Mouse (Mus musculus) kidney, embryonic 16.5 days (tissue): ENCODE results near the gene 9430015G10Rik. TPM values are rescaled to one million over a fixed set of nuclear protein-coding genes. Genes with fewer than 3 reads are reported as not detected.
A peak's percentile ranks its signal among the peaks of the same experiment; 100 is the strongest.

Experiments
- ATAC-seq: fragments of 200-750 bp; cut with Nextera tagmentation; 2 replicates; pipeline ENCODE4 v1.8.0; 2017; ENCODE audit warnings: moderate TSS enrichment; ENCODE audit not compliant: low FRiP score, low TSS enrichment
- H3K27ac ChIP-seq: fragments of 300-500 bp; sonication (generic); 2 replicates; pipeline ENCODE4 v1.5.1; 2014; ENCODE audit warnings: low read length
- H3K27me3 ChIP-seq: fragments of 300-500 bp; sonication (generic); 2 replicates; pipeline ENCODE4 v1.6.1; 2014; ENCODE audit warnings: low read length, control low read depth, mixed read lengths; ENCODE audit not compliant: insufficient read depth
- H3K36me3 ChIP-seq: fragments of 300-500 bp; sonication (generic); 2 replicates; pipeline ENCODE4 v1.6.1; 2014; ENCODE audit warnings: low read length, control low read depth, mixed read lengths; ENCODE audit not compliant: insufficient read depth
- H3K4me1 ChIP-seq: fragments of 300-500 bp; sonication (generic); 2 replicates; pipeline ENCODE4 v1.6.1; 2014; ENCODE audit warnings: low read length, control low read depth, mixed read lengths; ENCODE audit not compliant: insufficient read depth
- H3K4me2 ChIP-seq: fragments of 300-500 bp; sonication (generic); replicated peaks from 2 replicates; pipeline ENCODE4 v1.6.1; 2014; ENCODE audit warnings: low read depth, low read length
- H3K4me3 ChIP-seq: fragments of 300-500 bp; sonication (generic); 2 replicates; pipeline ENCODE4 v1.5.1; 2014; ENCODE audit warnings: mild to moderate bottlenecking, low read length
- H3K9ac ChIP-seq: fragments of 300-500 bp; sonication (generic); replicated peaks from 2 replicates; pipeline ENCODE4 v1.6.1; 2014; ENCODE audit warnings: low read length
- H3K9me3 ChIP-seq: fragments of 300-500 bp; sonication (generic); 2 replicates; pipeline ENCODE4 v1.6.1; 2016; ENCODE audit warnings: low read length, control low read depth
- WGBS: fragments of 180-500 bp; shearing (Covaris S2); extraction: QIAGEN DNeasy Blood & Tissue Kit; methylation state at CpG from one replicate; pipeline ENCODE4 v1.1.7; 2014; 5-methylcytosine and 5-hydroxymethylcytosine counted together
- polyA plus RNA-seq: library from polyadenylated mRNA; unstranded; fragments of >200 nt; fragmentation: Nextera tagmentation; extraction: Ambion mirVana; gene quantifications from 2 replicates; pipeline ENCODE4 v1.2.1, GENCODE M21; 2015

Gene 9430015G10Rik
- 48.3 and 48.7 TPM in 2 replicates for polyA plus RNA-seq

- Histone ChIP-seq H3K27me3 (no peaks in the 10 kb centered on the region), H3K27ac (peak within 1 kb of the TSS; percentile 96), H3K9ac (peak within 1 kb of the TSS; percentile 94), H3K4me1 (peaks cover 7% of the 10 kb centered on the region), H3K36me3 (no peaks in the 10 kb centered on the region), H3K9me3 (no peaks in the 10 kb centered on the region), H3K4me2 (peak within 1 kb of the TSS; percentile 66), H3K4me3 (peak within 1 kb of the TSS; percentile 92)
- peak; percentile 99 for ATAC-seq
- WGBS = 0% methylated on average over 60 of the region's 60 CpGs
These were observed at the start of gene 9430015G10Rik for GRCm38 (mm10) chr4:156109570-156110331. Gene 9430015G10Rik (plus strand): TSS chr4:156109982.

GRCm38 (mm10) chr4:156063861-156064509, 45.8 kb upstream of the 9430015G10Rik start:
- Histone ChIP-seq H3K4me3 (no peak overlapping the region), H3K27me3 (no peaks in the 10 kb centered on the region), H3K9me3 (no peaks in the 10 kb centered on the region), H3K4me2 (no peak overlapping the region), H3K9ac (peak overlapping the region; percentile 23; the same call in 1 of the 2 replicates), H3K4me1 (peaks cover 5% of the 10 kb centered on the region), H3K27ac (peak overlapping the region; percentile 54), H3K36me3 (no peaks in the 10 kb centered on the region)
- WGBS = 18% methylated on average over 4 of the region's 4 CpGs
- no peak for ATAC-seq

GRCm38 (mm10) chr4:156064510-156064897, 45.3 kb upstream of the 9430015G10Rik start:
- no peaks in the 10 kb centered on the region for H3K36me3 ChIP-seq
- no peak overlapping the region for H3K9ac ChIP-seq
- ATAC-seq = no peak
- peaks cover 5% of the 10 kb centered on the region for H3K4me1 ChIP-seq
- H3K27ac ChIP-seq = peak overlapping the region; percentile 54
- H3K9me3 ChIP-seq = no peaks in the 10 kb centered on the region
- no peak overlapping the region for H3K4me3 ChIP-seq
- no peak overlapping the region for H3K4me2 ChIP-seq
- no peaks in the 10 kb centered on the region for H3K27me3 ChIP-seq
- WGBS = 80% methylated on average over 9 of the region's 9 CpGs

- H3K9ac ChIP-seq = no peak overlapping the region
- H3K4me2 ChIP-seq = no peak overlapping the region
- no peak overlapping the region for H3K4me3 ChIP-seq
- ATAC-seq = peak; percentile 52; the same call in 1 of the 2 replicates
- H3K9me3 ChIP-seq = no peaks in the 10 kb centered on the region
- H3K36me3 ChIP-seq = no peaks in the 10 kb centered on the region
- peaks cover 8% of the 10 kb centered on the region for H3K4me1 ChIP-seq
- peak overlapping the region; percentile 33; the same call in 1 of the 2 replicates for H3K27ac ChIP-seq
- WGBS = 83% methylated on average over 10 of the region's 10 CpGs
- no peaks in the 10 kb centered on the region for H3K27me3 ChIP-seq
These were observed 44.5 kb upstream of the 9430015G10Rik start for GRCm38 (mm10) chr4:156065156-156065894.

- no peaks in the 10 kb centered on the region for H3K36me3 ChIP-seq
- no peak overlapping the region for H3K4me3 ChIP-seq
- H3K9me3 ChIP-seq = no peaks in the 10 kb centered on the region
- no peaks in the 10 kb centered on the region for H3K27me3 ChIP-seq
- H3K9ac ChIP-seq = no peak overlapping the region
- 74% methylated on average over 5 of the region's 5 CpGs for WGBS
- ATAC-seq = no peak
- H3K27ac ChIP-seq = no peak overlapping the region
- H3K4me1 ChIP-seq = peaks cover 17% of the 10 kb centered on the region
- H3K4me2 ChIP-seq = no peak overlapping the region
These were observed 42.4 kb upstream of the 9430015G10Rik start for GRCm38 (mm10) chr4:156067256-156067949.

- WGBS = 96% methylated on average over 8 of the region's 8 CpGs
- no peaks in the 10 kb centered on the region for H3K9me3 ChIP-seq
- no peak for ATAC-seq
These were observed 40.1 kb upstream of the 9430015G10Rik start for GRCm38 (mm10) chr4:156069701-156070100.

GRCm38 (mm10) chr4:156070276-156070675, 39.5 kb upstream of the 9430015G10Rik start:
- no peaks in the 10 kb centered on the region for H3K9me3 ChIP-seq
- H3K36me3 ChIP-seq = no peaks in the 10 kb centered on the region
- no peaks in the 10 kb centered on the region for H3K27me3 ChIP-seq
- H3K4me3 ChIP-seq = no peak overlapping the region
- no peak for ATAC-seq
- H3K27ac ChIP-seq = 0 out of 2 replicates have a peak overlapping the region, but pooled peaks have one; percentile 17
- H3K4me2 ChIP-seq = no peak overlapping the region
- WGBS = 51% methylated on average over 6 of the region's 6 CpGs
- H3K4me1 ChIP-seq = peaks cover 12% of the 10 kb centered on the region
- H3K9ac ChIP-seq = no peak overlapping the region

More at GRCm38 (mm10) chr4:156069701-156070100, 40.1 kb upstream of the 9430015G10Rik start:
- Histone ChIP-seq H3K9ac (no peak overlapping the region), H3K4me3 (no peak overlapping the region), H3K27me3 (no peaks in the 10 kb centered on the region), H3K4me1 (peaks cover 12% of the 10 kb centered on the region), H3K36me3 (no peaks in the 10 kb centered on the region), H3K27ac (no peak overlapping the region), H3K4me2 (no peak overlapping the region)

DNA sequence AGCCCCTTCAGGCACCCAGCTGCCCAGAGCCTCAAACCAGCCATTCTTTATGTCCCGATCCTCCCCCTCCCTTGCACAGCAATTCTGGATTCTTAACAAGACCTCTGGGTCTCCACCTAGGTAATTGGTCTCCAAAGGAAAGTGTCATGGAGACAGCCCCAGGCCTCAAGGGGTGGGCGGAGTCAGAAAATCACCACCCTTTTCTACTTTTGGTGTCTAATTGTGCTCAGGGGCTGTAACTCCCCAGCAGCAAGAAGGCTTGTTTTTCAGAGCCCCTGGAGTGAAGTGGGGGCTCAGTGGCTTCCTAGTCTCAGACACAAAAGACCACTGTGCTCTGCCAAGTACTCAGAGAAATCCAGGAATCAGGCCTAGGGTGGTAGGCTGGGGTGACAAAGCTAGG, 39.1 kb upstream of the 9430015G10Rik start:
- ATAC-seq = no peak
- H3K4me2 ChIP-seq = no peak overlapping the region
- H3K4me1 ChIP-seq = peaks cover 12% of the 10 kb centered on the region
- H3K9ac ChIP-seq = no peak overlapping the region
- no peaks in the 10 kb centered on the region for H3K27me3 ChIP-seq
- no peak overlapping the region for H3K4me3 ChIP-seq
- H3K36me3 ChIP-seq = no peaks in the 10 kb centered on the region
- 46% methylated on average over 2 of the region's 2 CpGs for WGBS
- H3K27ac ChIP-seq = 0 out of 2 replicates have a peak overlapping the region, but pooled peaks have one; percentile 17
- no peaks in the 10 kb centered on the region for H3K9me3 ChIP-seq

GRCm38 (mm10) chr4:156076911-156077382, 32.8 kb upstream of the 9430015G10Rik start:
- Histone ChIP-seq H3K4me1 (peaks cover 26% of the 10 kb centered on the region), H3K9me3 (no peaks in the 10 kb centered on the region), H3K4me2 (peak overlapping the region; percentile 86), H3K4me3 (peak overlapping the region; percentile 54), H3K36me3 (no peaks in the 10 kb centered on the region), H3K9ac (peak overlapping the region; percentile 67), H3K27ac (peak overlapping the region; percentile 88), H3K27me3 (no peaks in the 10 kb centered on the region)
- 10% methylated on average over 8 of the region's 8 CpGs for WGBS
- ATAC-seq = peak; percentile 60
